Mouse (Mus musculus) thymus, adult 2 months (tissue): ENCODE data around the gene Aurkb.

Experiments used
- CTCF ChIP-seq: fragments of 200-500 bp; IDR thresholded peaks from 2 replicates; pipeline ENCODE4 v1.5.1; 2012; ENCODE audit warnings: mild to moderate bottlenecking, control low read depth, low read length, moderate library complexity, borderline replicate concordance; ENCODE audit not compliant: control insufficient read depth, poor library complexity, insufficient read depth; ENCODE audit errors: extremely low read depth
- POLR2A ChIP-seq: fragments of 200-500 bp; IDR thresholded peaks from 2 replicates; pipeline ENCODE4 v1.6.1; 2012; ENCODE audit warnings: mild to moderate bottlenecking, low read length, control low read depth, moderate library complexity; ENCODE audit not compliant: control insufficient read depth, poor library complexity, insufficient read depth; ENCODE audit errors: extremely low read depth

DNA sequence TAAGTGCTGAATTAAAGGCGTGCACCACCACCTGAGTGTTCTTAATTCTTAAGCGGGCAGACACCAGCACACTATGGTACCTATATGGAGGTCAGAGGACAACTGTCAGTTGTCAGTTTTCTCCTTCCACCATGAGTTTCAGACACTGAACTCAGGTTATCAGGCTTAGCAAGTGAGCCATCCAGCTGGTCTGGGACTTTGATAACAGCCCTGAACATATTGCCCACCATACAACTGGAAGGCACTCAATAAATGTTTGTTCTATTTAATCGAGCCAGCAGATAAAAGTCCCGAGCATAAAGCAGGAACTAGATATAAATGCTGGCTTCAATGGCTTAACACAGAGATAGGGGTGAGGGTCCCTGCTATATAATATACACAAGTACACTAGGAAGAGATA lies 48.4 kb upstream of the Aurkb start:
- TF ChIP-seq CTCF = no peak
- no peak for TF ChIP-seq POLR2A
